Mouse (Mus musculus) cerebellum, adult 2 months (tissue): ENCODE data around the gene Ppm1n. TPM values are rescaled to one million over a fixed set of nuclear protein-coding genes. Genes with fewer than 3 reads are reported as not detected.
"Not testable (repeated sequence)": the region's sequence is repeated elsewhere in the genome, so short reads cannot be mapped to it uniquely, and the experiment has no call there.

Experiments used
- DNase-seq, 2 experiments: peaks; one replicate each; pipeline ENCODE4 v3.0.0; 2021
- H3K27ac ChIP-seq: fragments of 200-500 bp; 2 replicates; pipeline ENCODE4 v1.5.1; 2012; ENCODE audit warnings: low read length, control low read depth, inconsistent platforms; ENCODE audit not compliant: insufficient read depth
- H3K27me3 ChIP-seq: fragments of 200-500 bp; 2 replicates; pipeline ENCODE4 v1.6.1; 2012; ENCODE audit warnings: inconsistent platforms, mild to moderate bottlenecking, low read length, moderate library complexity; ENCODE audit not compliant: control insufficient read depth, insufficient read depth
- H3K4me1 ChIP-seq: fragments of 200-500 bp; 2 replicates; pipeline ENCODE4 v1.6.1; 2011; ENCODE audit warnings: low read length; ENCODE audit not compliant: control insufficient read depth, insufficient read depth
- H3K4me3 ChIP-seq: fragments of 200-500 bp; replicated peaks from 2 replicates; pipeline ENCODE3; 2011; ENCODE audit warnings: mild to moderate bottlenecking, low read depth, low read length, control low read depth; ENCODE audit not compliant: insufficient read depth
- CTCF ChIP-seq: fragments of 200-500 bp; IDR thresholded peaks from 2 replicates; pipeline ENCODE4 v1.5.1; 2011; ENCODE audit warnings: low read depth, mild to moderate bottlenecking, control low read depth, low read length, moderate library complexity, borderline replicate concordance; ENCODE audit not compliant: insufficient read depth
- POLR2A ChIP-seq: fragments of 200-500 bp; IDR thresholded peaks from 2 replicates; pipeline ENCODE4 v1.6.1; 2011; ENCODE audit warnings: low read length, control low read depth, borderline replicate concordance; ENCODE audit not compliant: insufficient read depth
- WGBS: fragments of 180-500 bp; shearing (Covaris S2); methylation state at CpG from one replicate; pipeline ENCODE4 v1.1.7; 2018; 5-methylcytosine and 5-hydroxymethylcytosine counted together
- polyA plus RNA-seq: library from polyadenylated mRNA; depleted of rRNA; stranded (reverse); fragments of >200 nt; gene quantifications from 2 replicates; pipeline ENCODE4 v1.2.3, GENCODE M21; 2012

Ppm1n gene
- polyA plus RNA-seq, 1 experiment: 1.1 TPM

GRCm38 (mm10) chr7:19290969-19291596, 11.2 kb upstream of the Ppm1n start:
- no peak overlapping the region for H3K27ac ChIP-seq
- 24% methylated on average over 20 of the region's 20 CpGs for WGBS
- no peaks in the 10 kb centered on the region for H3K4me1 ChIP-seq
- TF ChIP-seq CTCF: no peak
- H3K4me3 ChIP-seq: peak overlapping the region; percentile 4
- H3K27me3 ChIP-seq: no peaks in the 10 kb centered on the region
- no peak for DNase-seq

GRCm38 (mm10) chr7:19284763-19285162, 4.9 kb upstream of the Ppm1n start:
- TF ChIP-seq POLR2A: no peak
- TF ChIP-seq CTCF: peak; percentile 68
- 25% methylated on average over 4 of the region's 4 CpGs for WGBS
- Histone ChIP-seq H3K4me1 (no peaks in the 10 kb centered on the region), H3K27me3 (no peaks in the 10 kb centered on the region), H3K4me3 (no peak overlapping the region), H3K27ac (no peak overlapping the region)
- DNase-seq: peak in 1 of 2 experiments; percentile 71

GRCm38 (mm10) chr7:19283406-19283804, 3.5 kb upstream of the Ppm1n start:
- no peak for DNase-seq
- Histone ChIP-seq H3K4me3 (peak overlapping the region; percentile 70), H3K27me3 (no peaks in the 10 kb centered on the region), H3K27ac (no peak overlapping the region), H3K4me1 (no peaks in the 10 kb centered on the region)
- no peak for TF ChIP-seq CTCF
- no peak for TF ChIP-seq POLR2A
- WGBS: 15% methylated on average over 14 of the region's 14 CpGs

GRCm38 (mm10) chr7:19282791-19283405, 3.0 kb upstream of the Ppm1n start:
- peak; percentile 61 to 70 for DNase-seq

GRCm38 (mm10) chr7:19282385-19282784, 2.5 kb upstream of the Ppm1n start, which contains the start of gene Rtn2:
Gene Rtn2 (plus strand): TSS chr7:19282624.
- TF ChIP-seq CTCF: no peak
- no peak for TF ChIP-seq POLR2A
- Histone ChIP-seq H3K27me3 (no peaks in the 10 kb centered on the region), H3K27ac (peak within 1 kb of the TSS; percentile 72), H3K4me1 (no peaks in the 10 kb centered on the region), H3K4me3 (peak within 1 kb of the TSS; percentile 70)
- DNase-seq: peak; percentile 90 to 93
- WGBS: under 1% methylated on average over 37 of the region's 37 CpGs

More at GRCm38 (mm10) chr7:19282791-19283405, 3.0 kb upstream of the Ppm1n start:
- peak overlapping the region; percentile 70 for H3K4me3 ChIP-seq
- H3K4me1 ChIP-seq: no peaks in the 10 kb centered on the region
- WGBS: under 1% methylated on average over 35 of the region's 35 CpGs
- no peaks in the 10 kb centered on the region for H3K27me3 ChIP-seq
- TF ChIP-seq POLR2A (no peak), CTCF (no peak)
- peak overlapping the region; percentile 72 for H3K27ac ChIP-seq

- peak overlapping the region; percentile 70 for H3K4me3 ChIP-seq
- 0 out of 2 replicates have a peak, but pooled peaks have one; percentile 1 for TF ChIP-seq CTCF
These were observed 1.9 kb upstream of the Ppm1n start for GRCm38 (mm10) chr7:19281680-19282304.

GRCm38 (mm10) chr7:19279052-19279451, 812 bp downstream of the Ppm1n start:
- no peaks in the 10 kb centered on the region for H3K27me3 ChIP-seq
- no peaks in the 10 kb centered on the region for H3K4me1 ChIP-seq
- H3K4me3 ChIP-seq: no peak overlapping the region
- no peak for TF ChIP-seq POLR2A
- TF ChIP-seq CTCF: no peak
- no peak for DNase-seq
- no peak overlapping the region for H3K27ac ChIP-seq
- WGBS: 4% methylated on average over 34 of the region's 34 CpGs

More at GRCm38 (mm10) chr7:19281680-19282304, 1.9 kb upstream of the Ppm1n start:
- not testable (repeated sequence) for DNase-seq, H3K27me3 ChIP-seq, H3K27ac ChIP-seq, H3K4me1 ChIP-seq
- WGBS: 27% methylated on average over 6 of the region's 6 CpGs

GRCm38 (mm10) chr7:19276253-19276652, 3.6 kb downstream of the Ppm1n start:
- WGBS: 58% methylated on average over 4 of the region's 4 CpGs

More at GRCm38 (mm10) chr7:19276253-19276652, 3.6 kb downstream of the Ppm1n start:
- H3K4me3 ChIP-seq: no peak overlapping the region
- H3K27me3 ChIP-seq: no peaks in the 10 kb centered on the region
- no peak for DNase-seq
- H3K27ac ChIP-seq: no peak overlapping the region
- TF ChIP-seq POLR2A: no peak
- TF ChIP-seq CTCF: peak; percentile 36; the same call in 1 of the 2 replicates
- H3K4me1 ChIP-seq: no peaks in the 10 kb centered on the region
